Mouse (Mus musculus) hindbrain, embryonic 16.5 days (tissue): Measurements from ENCODE around the gene Col1a1. TPM values are rescaled to one million over a fixed set of nuclear protein-coding genes. Genes with fewer than 3 reads are reported as not detected.

Experiments
- ATAC-seq: fragments of 200-750 bp; cut with Nextera tagmentation; 2 replicates; pipeline ENCODE4 v1.8.0; 2017; ENCODE audit warnings: moderate TSS enrichment, moderate library complexity
- H3K27ac ChIP-seq: fragments of 300-500 bp; sonication (generic); 2 replicates; pipeline ENCODE4 v1.5.1; 2014; ENCODE audit warnings: low read depth, mild to moderate bottlenecking, control low read depth, low read length, moderate library complexity
- H3K27me3 ChIP-seq: fragments of 300-500 bp; sonication (generic); replicated peaks from 2 replicates; pipeline ENCODE4 v1.6.1; 2014; ENCODE audit warnings: low read length; ENCODE audit not compliant: control insufficient read depth, insufficient read depth
- H3K36me3 ChIP-seq: fragments of 300-500 bp; sonication (generic); 2 replicates; pipeline ENCODE4 v1.6.1; 2014; ENCODE audit warnings: mild to moderate bottlenecking, low read length, moderate library complexity, mixed read lengths; ENCODE audit not compliant: control insufficient read depth, insufficient read depth
- H3K4me1 ChIP-seq: fragments of 300-500 bp; sonication (generic); 2 replicates; pipeline ENCODE4 v1.6.1; 2014; ENCODE audit warnings: low read depth, low read length; ENCODE audit not compliant: control insufficient read depth, insufficient read depth
- H3K4me2 ChIP-seq: fragments of 300-500 bp; sonication (generic); 2 replicates; pipeline ENCODE4 v1.6.1; 2014; ENCODE audit warnings: mild to moderate bottlenecking, low read length, control low read depth, moderate library complexity
- H3K4me3 ChIP-seq: fragments of 300-500 bp; sonication (generic); 2 replicates; pipeline ENCODE4 v1.5.1; 2014; ENCODE audit warnings: mild to moderate bottlenecking, low read length, control low read depth, moderate library complexity
- H3K9ac ChIP-seq: fragments of 300-500 bp; sonication (generic); 2 replicates; pipeline ENCODE4 v1.6.1; 2014; ENCODE audit warnings: low read depth, mild to moderate bottlenecking, control low read depth, low read length, moderate library complexity
- H3K9me3 ChIP-seq: fragments of 300-500 bp; sonication (generic); 2 replicates; pipeline ENCODE4 v1.6.1; 2014; ENCODE audit warnings: mild to moderate bottlenecking, low read length, moderate library complexity; ENCODE audit not compliant: control insufficient read depth
- WGBS: fragments of 180-500 bp; shearing (Covaris S2); extraction: QIAGEN DNeasy Blood & Tissue Kit; methylation state at CpG from one replicate; pipeline ENCODE4 v1.1.7; 2014; 5-methylcytosine and 5-hydroxymethylcytosine counted together
- polyA plus RNA-seq: library from polyadenylated mRNA; unstranded; fragments of >200 nt; fragmentation: Nextera tagmentation; extraction: Ambion mirVana; gene quantifications from 2 replicates; pipeline ENCODE4 v1.2.1, GENCODE M21; 2015

The Col1a1 gene
- polyA plus RNA-seq, 1 experiment from 2014 or later, result 105 TPM

GRCm38 (mm10) chr11:94994947-94995772, 59.1 kb downstream of the Col1a1 start:
- H3K4me3 ChIP-seq, result peak overlapping the region; percentile 68
- no peak overlapping the region for H3K27ac ChIP-seq
- no peaks in the 10 kb centered on the region for H3K9me3 ChIP-seq
- peaks cover 47% of the 10 kb centered on the region for H3K4me1 ChIP-seq
- H3K36me3 ChIP-seq, result peaks cover 4% of the 10 kb centered on the region
- H3K4me2 ChIP-seq, result peak overlapping the region; percentile 96
- 83% methylated on average over 11 of the region's 11 CpGs for WGBS
- peak overlapping the region; percentile 86 for H3K9ac ChIP-seq
- ATAC-seq, result no peak
- no peaks in the 10 kb centered on the region for H3K27me3 ChIP-seq

DNA sequence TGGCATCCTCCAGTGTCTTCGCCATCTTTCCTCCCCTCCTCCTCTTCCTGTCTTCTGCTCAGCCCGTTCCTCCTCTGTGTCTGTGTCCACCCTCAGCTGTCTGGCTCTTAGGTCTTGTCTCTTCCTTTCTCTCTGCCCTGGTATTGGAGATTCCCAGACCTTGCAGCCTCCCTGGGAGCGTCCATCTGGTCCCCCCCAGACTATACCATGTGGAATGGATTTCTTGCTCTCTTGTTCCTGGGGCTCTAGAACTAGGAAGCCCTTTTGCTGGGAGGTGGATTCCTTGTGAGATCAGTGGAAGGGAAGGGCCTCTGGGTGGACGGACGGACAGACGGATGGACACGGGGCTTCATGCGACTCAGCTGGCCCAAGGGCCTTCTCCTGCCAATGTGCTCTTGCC, 60.1 kb downstream of the Col1a1 start:
- Histone ChIP-seq H3K9me3 (no peaks in the 10 kb centered on the region), H3K4me1 (peaks cover 50% of the 10 kb centered on the region), H3K36me3 (peaks cover 12% of the 10 kb centered on the region), H3K27ac (no peak overlapping the region; the same call in 1 of the 2 replicates), H3K4me3 (no peak overlapping the region), H3K27me3 (no peaks in the 10 kb centered on the region), H3K9ac (no peak overlapping the region), H3K4me2 (peak overlapping the region; percentile 96)
- WGBS, result 80% methylated on average over 8 of the region's 8 CpGs
- ATAC-seq, result no peak

- no peak overlapping the region for H3K9ac ChIP-seq
- H3K9me3 ChIP-seq, result no peaks in the 10 kb centered on the region
- no peak overlapping the region for H3K4me3 ChIP-seq
- peaks cover 51% of the 10 kb centered on the region for H3K4me1 ChIP-seq
- no peak overlapping the region for H3K27ac ChIP-seq
- H3K36me3 ChIP-seq, result peaks cover 19% of the 10 kb centered on the region
- no peak for ATAC-seq
- H3K27me3 ChIP-seq, result no peaks in the 10 kb centered on the region
- no peak overlapping the region for H3K4me2 ChIP-seq
- 92% methylated on average over 6 of the region's 6 CpGs for WGBS
Observed at GRCm38 (mm10) chr11:94996984-94997383, 61.0 kb downstream of the Col1a1 start.

- H3K9ac ChIP-seq, result no peak overlapping the region
- ATAC-seq, result no peak
- H3K27me3 ChIP-seq, result no peaks in the 10 kb centered on the region
- H3K27ac ChIP-seq, result no peak overlapping the region; the same call in 1 of the 2 replicates
- 65% methylated on average over 5 of the region's 5 CpGs for WGBS
- no peak overlapping the region for H3K4me2 ChIP-seq
- H3K4me3 ChIP-seq, result no peak overlapping the region
- H3K9me3 ChIP-seq, result no peaks in the 10 kb centered on the region
- H3K36me3 ChIP-seq, result peaks cover 25% of the 10 kb centered on the region
- H3K4me1 ChIP-seq, result peaks cover 51% of the 10 kb centered on the region
Observed at GRCm38 (mm10) chr11:94997596-94997995, 61.6 kb downstream of the Col1a1 start.

GRCm38 (mm10) chr11:94998041-94998531, 62.1 kb downstream of the Col1a1 start:
- Histone ChIP-seq H3K9me3 (no peaks in the 10 kb centered on the region), H3K4me3 (no peak overlapping the region), H3K27ac (peak overlapping the region; percentile 26; the same call in 1 of the 2 replicates), H3K9ac (no peak overlapping the region), H3K4me2 (no peak overlapping the region), H3K4me1 (peaks cover 49% of the 10 kb centered on the region), H3K27me3 (no peaks in the 10 kb centered on the region), H3K36me3 (peaks cover 30% of the 10 kb centered on the region)
- peak; percentile 38 for ATAC-seq
- WGBS, result 65% methylated on average over 16 of the region's 16 CpGs

GRCm38 (mm10) chr11:95000128-95000527, 64.1 kb downstream of the Col1a1 start:
- no peak for ATAC-seq
- Histone ChIP-seq H3K4me3 (no peak overlapping the region), H3K27ac (no peak overlapping the region), H3K27me3 (no peaks in the 10 kb centered on the region), H3K4me1 (peaks cover 29% of the 10 kb centered on the region), H3K4me2 (no peak overlapping the region), H3K9me3 (no peaks in the 10 kb centered on the region), H3K36me3 (peaks cover 39% of the 10 kb centered on the region), H3K9ac (no peak overlapping the region)
- WGBS, result 83% methylated on average over 8 of the region's 8 CpGs

DNA sequence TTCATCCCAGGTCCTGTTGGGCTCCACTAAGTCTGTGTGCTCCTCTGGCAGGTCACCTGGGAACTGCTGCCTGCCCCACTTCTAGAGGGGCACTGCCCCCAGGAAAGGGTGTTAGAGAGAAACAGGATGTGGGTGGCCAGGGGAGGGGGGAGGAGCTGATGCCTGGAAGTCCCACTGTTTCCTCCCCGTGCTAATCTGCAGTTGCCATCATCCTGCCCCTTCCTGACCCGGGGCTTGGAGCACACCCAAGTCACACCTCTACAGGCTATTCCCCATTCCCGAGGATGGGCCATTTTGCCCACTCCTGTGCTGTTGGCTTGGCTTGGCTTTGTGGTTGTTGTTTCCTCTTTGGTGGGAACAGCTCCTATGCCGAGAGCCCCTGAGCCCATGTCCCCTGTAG, 64.5 kb downstream of the Col1a1 start:
- 39% methylated on average over 4 of the region's 4 CpGs for WGBS
- Histone ChIP-seq H3K27ac (peak overlapping the region; percentile 69), H3K27me3 (no peaks in the 10 kb centered on the region), H3K9ac (peak overlapping the region; percentile 32), H3K9me3 (no peaks in the 10 kb centered on the region), H3K36me3 (peaks cover 44% of the 10 kb centered on the region), H3K4me2 (no peak overlapping the region), H3K4me1 (peaks cover 25% of the 10 kb centered on the region), H3K4me3 (no peak overlapping the region)
- no peak for ATAC-seq

DNA sequence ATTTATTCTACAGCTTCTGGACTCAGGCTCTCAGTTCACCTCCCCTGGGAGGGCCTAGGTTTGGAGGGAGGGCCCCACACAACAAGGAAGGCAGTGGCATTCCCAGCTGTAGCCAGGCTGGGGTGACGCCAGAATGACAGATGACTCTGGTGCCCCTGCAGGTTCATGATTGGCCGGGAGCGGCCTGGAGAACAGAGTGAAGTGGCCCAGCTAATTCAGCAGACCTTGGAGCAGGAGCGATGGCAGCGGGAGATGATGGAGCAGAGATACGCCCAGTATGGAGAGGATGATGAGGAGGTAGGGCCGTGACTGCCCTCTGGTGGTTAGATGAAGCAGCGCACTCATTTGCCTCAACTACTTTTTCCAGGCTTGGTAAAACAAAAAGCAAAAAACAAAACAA, 65.0 kb downstream of the Col1a1 start:
- Histone ChIP-seq H3K36me3 (peaks cover 46% of the 10 kb centered on the region), H3K4me1 (peaks cover 23% of the 10 kb centered on the region), H3K9me3 (no peaks in the 10 kb centered on the region), H3K27me3 (no peaks in the 10 kb centered on the region), H3K27ac (peak overlapping the region; percentile 69), H3K4me3 (no peak overlapping the region), H3K9ac (peak overlapping the region; percentile 32), H3K4me2 (no peak overlapping the region)
- WGBS, result 1% methylated on average over 8 of the region's 8 CpGs
- peak; percentile 56 for ATAC-seq

GRCm38 (mm10) chr11:95001584-95002347, 65.7 kb downstream of the Col1a1 start:
- 86% methylated on average over 21 of the region's 21 CpGs for WGBS
- Histone ChIP-seq H3K9ac (no peak overlapping the region), H3K4me1 (peaks cover 26% of the 10 kb centered on the region), H3K27ac (no peak overlapping the region), H3K4me2 (no peak overlapping the region), H3K36me3 (peaks cover 44% of the 10 kb centered on the region), H3K27me3 (no peaks in the 10 kb centered on the region), H3K4me3 (no peak overlapping the region), H3K9me3 (no peaks in the 10 kb centered on the region)
- no peak for ATAC-seq
